Mouse (Mus musculus): ENCODE results near the gene Copz2.

- TF ChIP-seq CTCF (IDR thresholded peaks at IDR 0.05; ENCODE audit: low read depth) (no peak), EP300 (IDR thresholded peaks at IDR 0.05; ENCODE audit: low read depth) (no peak)
These were observed 19.0 kb upstream of the Copz2 start for GRCm38 (mm10) chr11:96830539-96831216.
